Mouse (Mus musculus) hindbrain, embryonic 12.5 days (tissue): ENCODE results near the gene Nbea. TPM values are rescaled to one million over a fixed set of nuclear protein-coding genes. Genes with fewer than 3 reads are reported as not detected.

Experiments
- ATAC-seq: fragments of 200-750 bp; cut with Nextera tagmentation; 2 replicates; pipeline ENCODE4 v1.8.0; 2017; ENCODE audit warnings: moderate TSS enrichment; ENCODE audit not compliant: low FRiP score
- H3K27ac ChIP-seq: fragments of 300-500 bp; sonication (generic); 2 replicates; pipeline ENCODE4 v1.5.1; 2016; ENCODE audit warnings: mild to moderate bottlenecking
- H3K27me3 ChIP-seq: fragments of 300-500 bp; sonication (generic); 2 replicates; pipeline ENCODE4 v1.6.1; 2016; ENCODE audit warnings: mild to moderate bottlenecking
- H3K36me3 ChIP-seq: fragments of 300-500 bp; sonication (generic); 2 replicates; pipeline ENCODE4 v1.6.1; 2016; ENCODE audit warnings: mild to moderate bottlenecking
- H3K4me1 ChIP-seq: fragments of 300-500 bp; sonication (generic); 2 replicates; pipeline ENCODE4 v1.6.1; 2016
- H3K4me2 ChIP-seq: fragments of 300-500 bp; sonication (generic); replicated peaks from 2 replicates; pipeline ENCODE4 v1.6.1; 2016; ENCODE audit warnings: mild to moderate bottlenecking
- H3K4me3 ChIP-seq: fragments of 300-500 bp; sonication (generic); 2 replicates; pipeline ENCODE4 v1.5.1; 2016; ENCODE audit warnings: mild to moderate bottlenecking
- H3K9ac ChIP-seq: fragments of 300-500 bp; sonication (generic); 2 replicates; pipeline ENCODE4 v1.6.1; 2016; ENCODE audit warnings: mild to moderate bottlenecking, moderate library complexity
- H3K9me3 ChIP-seq: fragments of 300-500 bp; sonication (generic); replicated peaks from 2 replicates; pipeline ENCODE4 v1.6.1; 2016; ENCODE audit warnings: mild to moderate bottlenecking
- WGBS: fragments of 180-500 bp; shearing (Covaris S2); methylation state at CpG from one replicate; pipeline ENCODE4 v1.1.7; 2016; 5-methylcytosine and 5-hydroxymethylcytosine counted together
- polyA plus RNA-seq: library from polyadenylated mRNA; unstranded; fragments of >200 nt; fragmentation: Nextera tagmentation; extraction: Ambion mirVana; gene quantifications from 2 replicates; pipeline ENCODE4 v1.2.1, GENCODE M21; 2016

The Nbea gene
- polyA plus RNA-seq, 1 experiment from 2014 or later, result 32.7 TPM

DNA sequence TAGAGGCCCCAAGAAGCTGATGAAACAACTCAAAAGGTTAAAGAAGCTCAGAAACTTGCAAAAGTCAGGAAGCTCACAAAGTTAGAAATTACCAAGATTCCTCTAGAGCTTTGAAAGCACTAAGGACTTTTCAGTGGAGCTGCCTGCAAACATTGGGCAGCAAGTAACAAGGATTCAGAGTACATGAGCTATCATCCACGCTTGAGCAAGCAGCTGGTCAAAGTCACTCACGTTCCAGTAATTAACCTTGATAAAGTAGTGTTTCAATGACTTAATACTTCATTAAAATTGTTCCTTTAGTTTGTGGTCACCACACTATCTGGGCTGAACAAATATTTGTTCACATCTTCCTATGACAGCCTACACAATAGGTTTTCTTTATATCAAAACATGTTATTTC lies 75.4 kb downstream of the Nbea start:
- Histone ChIP-seq H3K36me3 (no peaks in the 10 kb centered on the region), H3K4me1 (no peaks in the 10 kb centered on the region), H3K27me3 (no peaks in the 10 kb centered on the region), H3K9ac (no peak overlapping the region), H3K27ac (no peak overlapping the region), H3K4me3 (no peak overlapping the region), H3K4me2 (no peak overlapping the region), H3K9me3 (no peaks in the 10 kb centered on the region)
- ATAC-seq, result no peak
- 67% methylated on average over 2 of the region's 2 CpGs for WGBS

DNA sequence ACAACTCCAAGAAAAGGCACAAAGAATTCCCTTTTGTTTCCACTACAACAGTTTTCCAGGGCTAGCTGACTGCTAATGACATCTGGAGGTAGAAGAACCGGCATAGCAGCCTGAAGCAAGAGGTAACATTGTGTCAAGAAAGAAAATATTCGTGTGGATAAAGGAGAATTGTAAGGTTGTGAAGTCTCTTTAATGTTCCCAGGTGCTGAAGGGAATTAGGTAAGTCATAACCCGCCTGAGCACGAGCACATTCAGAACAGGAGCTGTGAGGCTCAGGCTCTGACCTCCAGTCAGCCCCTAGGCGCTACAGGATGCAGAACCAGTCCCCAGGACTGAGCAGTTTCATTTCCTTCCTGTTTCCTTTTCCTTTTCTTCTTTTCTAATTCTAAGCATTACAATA lies 86.4 kb downstream of the Nbea start:
- H3K4me3 ChIP-seq, result no peak overlapping the region
- peaks cover 9% of the 10 kb centered on the region for H3K4me1 ChIP-seq
- H3K27me3 ChIP-seq, result no peaks in the 10 kb centered on the region
- no peak overlapping the region; the same call in 1 of the 2 replicates for H3K4me2 ChIP-seq
- H3K27ac ChIP-seq, result peak overlapping the region; percentile 48; the same call in 1 of the 2 replicates
- no peak for ATAC-seq
- 10% methylated on average over 5 of the region's 5 CpGs for WGBS
- no peaks in the 10 kb centered on the region for H3K9me3 ChIP-seq
- no peak overlapping the region for H3K9ac ChIP-seq
- H3K36me3 ChIP-seq, result no peaks in the 10 kb centered on the region

DNA sequence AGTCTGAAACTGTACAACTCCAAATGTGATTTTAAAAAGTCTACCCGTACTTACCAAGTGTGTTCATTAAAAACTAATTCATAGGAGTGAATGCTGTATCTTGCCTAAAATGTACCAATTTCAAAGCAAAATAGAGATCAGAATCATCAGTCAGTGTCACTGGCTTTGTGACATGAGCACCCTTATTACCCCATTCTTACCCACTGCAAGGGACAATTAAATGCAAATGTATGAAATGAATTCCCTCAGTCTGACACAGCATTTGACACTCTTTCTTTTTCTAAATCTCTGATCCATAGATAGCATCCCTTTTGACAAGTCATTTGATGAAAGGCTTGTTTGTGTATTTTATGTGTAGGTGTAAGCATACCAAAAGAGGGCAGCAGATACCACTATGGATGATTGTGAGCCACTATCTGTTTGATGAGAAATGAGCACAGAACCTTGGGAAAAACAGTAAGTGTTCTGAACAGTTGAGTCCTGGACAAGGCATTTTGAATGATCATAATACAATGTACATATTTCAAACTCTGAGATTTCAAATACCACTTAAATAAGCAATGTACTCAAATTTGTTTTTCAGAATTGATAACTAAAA lies 104.4 kb downstream of the Nbea start:
- ATAC-seq, result no peak
- Histone ChIP-seq H3K27ac (no peak overlapping the region), H3K9me3 (no peaks in the 10 kb centered on the region), H3K4me3 (no peak overlapping the region), H3K36me3 (peaks cover 3% of the 10 kb centered on the region; the same call in 1 of the 2 replicates), H3K27me3 (no peaks in the 10 kb centered on the region), H3K4me1 (no peaks in the 10 kb centered on the region), H3K4me2 (no peak overlapping the region), H3K9ac (no peak overlapping the region)
- 83% methylated on average over 1 of the region's 1 CpGs for WGBS

DNA sequence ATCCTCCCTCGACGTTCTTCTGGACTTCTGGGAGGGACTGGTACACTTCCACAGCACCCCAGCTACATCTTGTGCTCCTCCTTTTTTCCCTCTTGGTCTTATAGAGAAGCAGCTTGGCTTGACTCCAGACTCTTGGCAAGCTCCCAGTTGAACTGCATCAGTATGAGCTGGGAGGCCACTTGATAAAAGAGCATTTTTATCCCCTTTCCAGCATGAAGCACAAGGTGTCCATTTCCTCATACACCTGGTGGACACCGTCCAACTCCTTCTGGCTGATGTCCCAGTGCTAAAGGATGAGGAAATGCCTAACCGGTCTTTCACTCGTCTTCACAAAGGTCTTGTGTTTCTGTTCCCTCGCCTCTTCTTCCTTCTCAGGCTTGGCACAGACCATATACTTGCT lies 115.7 kb downstream of the Nbea start:
- ATAC-seq, result no peak
- H3K36me3 ChIP-seq, result peaks cover 12% of the 10 kb centered on the region; the same call in 1 of the 2 replicates
- H3K9me3 ChIP-seq, result no peaks in the 10 kb centered on the region
- no peaks in the 10 kb centered on the region for H3K4me1 ChIP-seq
- 88% methylated on average over 6 of the region's 6 CpGs for WGBS
- no peak overlapping the region for H3K4me2 ChIP-seq
- H3K9ac ChIP-seq, result no peak overlapping the region
- H3K4me3 ChIP-seq, result no peak overlapping the region
- H3K27ac ChIP-seq, result no peak overlapping the region
- no peaks in the 10 kb centered on the region for H3K27me3 ChIP-seq

DNA sequence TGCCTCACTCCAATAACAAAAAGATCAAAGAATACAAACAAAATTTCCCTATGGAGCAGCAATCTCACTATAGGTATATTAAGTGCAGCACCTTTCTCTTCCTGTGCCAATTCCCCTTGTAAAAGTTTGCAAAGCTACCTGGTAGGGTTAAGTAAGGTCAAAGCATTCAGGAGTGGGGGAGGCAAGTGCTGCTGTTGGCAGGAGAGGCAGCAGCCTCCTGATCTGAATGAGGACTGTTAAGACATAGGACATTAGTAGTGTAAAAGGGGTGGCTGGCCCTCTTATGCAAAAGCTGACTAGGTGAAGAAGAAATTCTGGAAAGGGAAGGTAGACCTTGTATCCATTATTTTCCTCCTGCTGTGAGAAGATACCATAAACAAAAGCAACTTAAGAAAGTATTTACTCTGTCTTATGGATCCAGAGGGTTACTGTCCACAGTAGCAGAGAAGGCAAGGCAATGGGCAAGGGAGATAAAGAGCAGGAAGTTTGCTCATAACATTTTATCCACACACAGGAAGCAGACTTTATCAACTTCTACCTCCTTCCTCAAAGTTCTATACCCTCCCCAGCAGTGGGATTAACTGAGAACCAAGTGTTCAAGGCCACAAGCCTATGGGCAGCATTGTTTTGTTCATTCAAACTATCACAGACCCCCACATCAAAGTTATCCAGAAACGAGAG lies 117.0 kb downstream of the Nbea start:
- Histone ChIP-seq H3K4me2 (no peak overlapping the region), H3K27ac (no peak overlapping the region), H3K4me3 (no peak overlapping the region), H3K9ac (no peak overlapping the region), H3K4me1 (no peaks in the 10 kb centered on the region), H3K27me3 (no peaks in the 10 kb centered on the region), H3K9me3 (no peaks in the 10 kb centered on the region), H3K36me3 (peaks cover 12% of the 10 kb centered on the region; the same call in 1 of the 2 replicates)
- 84% methylated on average over 1 of the region's 1 CpGs for WGBS
- ATAC-seq, result no peak

DNA sequence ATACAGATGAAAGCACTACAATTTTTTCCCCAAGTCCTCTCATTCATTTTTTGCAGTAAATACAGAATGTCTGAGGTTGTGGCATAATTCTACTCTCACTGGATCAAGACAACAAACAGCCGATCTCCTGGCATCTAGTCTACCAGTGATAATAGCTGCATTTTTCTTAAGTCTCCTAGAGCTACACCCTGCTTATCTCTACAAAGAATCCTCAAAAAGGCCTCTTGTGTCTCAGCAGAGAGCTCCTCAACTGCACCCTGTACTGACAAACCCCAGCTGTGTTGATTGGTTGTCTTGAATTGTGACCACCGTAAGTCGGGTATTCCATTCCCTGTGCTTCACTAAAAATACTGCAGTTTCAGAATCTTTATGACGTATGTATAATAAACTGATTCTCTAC lies 118.3 kb downstream of the Nbea start:
- WGBS, result 78% methylated on average over 4 of the region's 4 CpGs
- no peak overlapping the region for H3K27ac ChIP-seq

DNA sequence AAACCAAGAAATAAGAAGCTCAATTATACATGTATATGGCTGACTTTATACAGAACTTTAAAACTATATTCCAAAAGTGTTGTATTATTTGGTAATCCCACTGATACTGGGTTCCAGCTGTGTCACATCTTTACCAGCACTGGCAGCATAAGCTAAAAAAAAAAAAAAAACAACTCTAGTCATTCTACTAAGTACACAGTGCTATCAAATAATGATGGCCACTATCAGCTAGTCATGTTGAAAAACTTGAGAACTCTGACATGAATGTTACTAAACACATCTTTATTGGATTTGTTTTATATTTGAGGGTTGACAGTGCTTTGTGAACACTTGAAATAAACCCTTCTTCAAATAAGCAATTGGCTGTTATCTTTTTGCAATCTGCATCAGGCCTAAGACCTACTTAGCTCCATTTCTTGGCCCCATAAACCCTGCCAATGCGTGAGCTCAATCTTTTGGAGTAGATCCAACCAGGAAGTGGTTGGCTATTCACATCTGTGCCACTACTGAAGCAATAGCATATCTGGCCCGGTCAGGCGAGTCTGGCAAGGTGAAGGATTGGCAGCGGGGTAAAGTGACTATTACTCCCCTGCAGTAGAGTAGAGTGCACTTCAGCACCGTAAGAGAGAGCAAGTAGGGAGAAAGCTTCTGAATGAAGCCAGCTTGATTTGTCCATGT lies 137.7 kb downstream of the Nbea start:
- no peaks in the 10 kb centered on the region for H3K9me3 ChIP-seq
- WGBS, result 98% methylated on average over 5 of the region's 5 CpGs
- no peak for ATAC-seq
- no peak overlapping the region for H3K4me3 ChIP-seq
- H3K9ac ChIP-seq, result no peak overlapping the region
- no peaks in the 10 kb centered on the region for H3K4me1 ChIP-seq
- H3K27me3 ChIP-seq, result no peaks in the 10 kb centered on the region
- no peak overlapping the region for H3K27ac ChIP-seq
- no peak overlapping the region for H3K4me2 ChIP-seq
- H3K36me3 ChIP-seq, result no peaks in the 10 kb centered on the region

More for the DNA sequence above, 118.3 kb downstream of the Nbea start:
- no peak overlapping the region for H3K9ac ChIP-seq
- H3K4me2 ChIP-seq, result no peak overlapping the region
- H3K27me3 ChIP-seq, result no peaks in the 10 kb centered on the region
- no peak overlapping the region for H3K4me3 ChIP-seq
- no peak for ATAC-seq
- H3K9me3 ChIP-seq, result no peaks in the 10 kb centered on the region
- peaks cover 12% of the 10 kb centered on the region; the same call in 1 of the 2 replicates for H3K36me3 ChIP-seq
- H3K4me1 ChIP-seq, result no peaks in the 10 kb centered on the region

DNA sequence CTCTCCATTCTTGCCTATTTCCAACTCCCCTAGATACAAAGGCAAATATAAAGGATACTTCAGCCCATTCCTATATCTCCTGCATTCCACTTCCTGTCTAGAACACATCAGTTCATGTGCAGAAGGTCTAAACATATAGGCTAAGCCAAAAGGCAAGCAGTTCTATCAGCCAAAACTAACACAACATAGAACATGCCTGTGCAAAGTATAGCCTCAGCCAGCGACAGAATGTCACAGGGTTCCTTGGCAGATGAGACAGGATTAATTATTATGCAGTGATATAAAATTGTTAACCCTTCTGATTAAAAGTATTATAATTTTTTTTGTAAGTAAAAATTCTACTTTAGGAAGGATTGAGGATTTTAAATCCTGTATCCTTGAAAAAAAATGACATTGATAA lies 140.4 kb downstream of the Nbea start:
- WGBS, result 86% methylated on average over 1 of the region's 1 CpGs
- Histone ChIP-seq H3K9ac (no peak overlapping the region), H3K27me3 (no peaks in the 10 kb centered on the region), H3K27ac (no peak overlapping the region), H3K9me3 (no peaks in the 10 kb centered on the region), H3K4me2 (no peak overlapping the region), H3K4me3 (no peak overlapping the region), H3K36me3 (no peaks in the 10 kb centered on the region), H3K4me1 (no peaks in the 10 kb centered on the region)
- no peak for ATAC-seq

DNA sequence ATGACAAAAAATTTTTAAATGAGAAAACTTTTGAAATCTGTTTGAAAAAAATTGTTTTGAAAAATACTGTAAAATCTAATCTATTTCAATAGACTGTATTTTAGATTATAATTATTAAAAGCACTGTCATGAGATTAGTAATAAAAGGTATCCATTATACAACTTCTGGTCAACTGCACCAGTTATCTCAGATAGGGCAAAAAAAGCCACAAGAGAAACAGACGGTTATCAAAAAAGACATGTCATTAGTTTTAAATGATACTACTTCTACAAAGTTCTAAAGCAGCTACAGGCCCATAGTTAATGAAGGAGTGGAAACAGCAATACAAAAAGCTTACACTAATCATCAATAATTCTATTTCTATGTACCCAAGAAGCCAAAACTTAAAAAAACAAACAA lies 144.0 kb downstream of the Nbea start:
- Histone ChIP-seq H3K4me2 (no peak overlapping the region), H3K27me3 (no peaks in the 10 kb centered on the region), H3K9me3 (no peaks in the 10 kb centered on the region), H3K27ac (no peak overlapping the region), H3K4me3 (no peak overlapping the region), H3K36me3 (no peaks in the 10 kb centered on the region), H3K9ac (no peak overlapping the region), H3K4me1 (no peaks in the 10 kb centered on the region)
- 100% methylated on average over 1 of the region's 1 CpGs for WGBS
- no peak for ATAC-seq

DNA sequence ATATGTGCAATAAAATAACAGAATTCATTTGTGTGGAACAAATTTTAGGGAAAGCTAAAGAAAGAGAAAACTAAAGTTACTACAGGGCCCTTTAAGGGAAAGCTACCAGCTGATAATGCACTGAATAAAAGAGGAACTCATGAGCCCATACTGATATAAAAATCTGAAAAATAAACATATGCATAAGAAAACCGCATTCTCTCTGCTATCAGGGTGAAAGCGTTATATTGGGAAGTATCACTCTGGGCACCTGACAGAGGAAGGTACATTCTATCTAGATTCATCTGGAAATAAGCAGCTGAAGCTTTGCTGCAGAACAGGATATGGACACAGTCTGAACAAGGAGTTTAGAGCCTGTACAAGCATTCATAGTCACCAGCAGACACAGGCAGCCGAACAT lies 148.9 kb downstream of the Nbea start:
- H3K4me2 ChIP-seq, result no peak overlapping the region
- H3K4me1 ChIP-seq, result no peaks in the 10 kb centered on the region
- no peak for ATAC-seq
- no peak overlapping the region for H3K9ac ChIP-seq
- 86% methylated on average over 3 of the region's 3 CpGs for WGBS
- no peak overlapping the region for H3K4me3 ChIP-seq
- H3K27ac ChIP-seq, result no peak overlapping the region
- H3K36me3 ChIP-seq, result no peaks in the 10 kb centered on the region
- H3K27me3 ChIP-seq, result no peaks in the 10 kb centered on the region
- no peaks in the 10 kb centered on the region for H3K9me3 ChIP-seq

DNA sequence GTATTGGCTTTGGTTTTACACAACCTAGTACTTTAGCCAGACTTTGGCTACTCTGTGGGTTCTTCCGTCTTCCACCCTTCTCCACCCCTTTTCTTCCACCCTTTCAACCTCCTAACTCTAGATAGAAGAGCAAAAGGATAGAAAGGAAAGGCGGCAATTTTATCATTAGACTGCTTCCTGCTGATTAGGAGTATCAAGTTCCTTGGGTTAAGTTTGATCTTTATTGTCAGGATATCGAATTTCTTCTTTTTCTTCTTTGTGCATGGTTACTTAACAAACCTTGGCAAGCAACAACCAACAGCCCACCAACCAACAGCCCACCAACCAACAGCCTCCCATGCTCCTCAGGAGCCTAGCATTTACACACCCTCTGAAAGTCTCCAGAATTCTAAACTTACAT lies 165.0 kb downstream of the Nbea start:
- Histone ChIP-seq H3K4me2 (no peak overlapping the region), H3K27ac (no peak overlapping the region), H3K36me3 (peaks cover 19% of the 10 kb centered on the region), H3K4me3 (no peak overlapping the region), H3K4me1 (no peaks in the 10 kb centered on the region), H3K9me3 (no peaks in the 10 kb centered on the region), H3K9ac (no peak overlapping the region), H3K27me3 (no peaks in the 10 kb centered on the region)
- ATAC-seq, result no peak
- WGBS, result 89% methylated on average over 3 of the region's 3 CpGs

DNA sequence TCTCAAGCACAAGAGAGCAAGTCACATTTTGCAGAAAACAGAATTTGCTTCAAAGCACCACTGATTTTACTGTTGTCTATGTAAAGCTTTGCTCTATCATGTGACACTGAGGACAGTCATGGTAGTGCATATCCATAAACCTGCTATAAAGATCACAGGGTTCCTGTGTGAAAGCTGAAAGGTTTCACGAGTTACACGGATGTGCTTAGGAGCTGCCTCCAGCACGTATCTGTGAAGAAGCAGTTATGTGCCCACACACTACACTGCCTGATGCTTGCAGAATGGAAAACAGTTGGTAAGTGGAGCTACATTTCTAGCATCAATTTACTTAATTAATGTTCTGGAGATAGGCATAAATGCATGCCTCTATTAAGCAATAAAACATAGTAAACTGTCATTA lies 172.4 kb downstream of the Nbea start:
- peaks cover 8% of the 10 kb centered on the region for H3K36me3 ChIP-seq
- no peaks in the 10 kb centered on the region for H3K27me3 ChIP-seq
- H3K27ac ChIP-seq, result no peak overlapping the region
- no peaks in the 10 kb centered on the region for H3K9me3 ChIP-seq
- H3K9ac ChIP-seq, result no peak overlapping the region
- ATAC-seq, result no peak
- H3K4me3 ChIP-seq, result no peak overlapping the region
- WGBS, result 93% methylated on average over 3 of the region's 3 CpGs
- no peak overlapping the region for H3K4me2 ChIP-seq
- H3K4me1 ChIP-seq, result no peaks in the 10 kb centered on the region
